Comparison of ENCODE assay signal across 8 mouse cellular contexts in the genomic region with DNA sequence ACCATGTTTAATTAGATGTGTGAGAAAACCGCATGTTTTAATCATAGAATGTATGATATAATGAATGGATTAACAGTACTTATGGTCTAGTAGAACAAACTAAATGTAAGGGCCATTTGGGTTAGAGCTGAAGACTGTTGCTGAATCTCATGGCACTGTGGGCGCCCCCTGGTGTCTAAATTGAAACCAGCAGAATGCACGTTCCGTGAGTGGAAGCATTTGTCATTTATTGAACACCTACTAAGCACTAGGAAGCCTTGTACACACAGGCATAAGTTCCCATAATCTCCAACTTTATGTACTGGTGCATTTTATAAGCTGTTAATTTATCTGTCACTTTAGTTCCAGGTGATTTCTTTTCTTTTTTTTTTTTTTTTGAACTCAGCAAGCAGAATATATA. TPM values are rescaled to one million over a fixed set of nuclear protein-coding genes. Genes with fewer than 3 reads are reported as not detected.
A peak's percentile ranks its signal among the peaks of the same experiment; 100 is the strongest.
DNase-seq lines count a peak whose midpoint lies in the region; ATAC-seq and TF ChIP-seq lines count a peak whose summit lies in the region.

No protein-coding gene starts in this region.

- TF ChIP-seq EP300 in liver, postnatal 0 days (IDR thresholded peaks at IDR 0.05; ENCODE audit: low read depth), result no peak

- no peak overlapping the region for H3K27ac ChIP-seq in forebrain, embryonic 14.5 days (ENCODE audit: low read depth, low read length)
- no peak overlapping the region for H3K27ac ChIP-seq in forebrain, embryonic 15.5 days (replicated peaks)
- no peak overlapping the region for H3K27ac ChIP-seq in liver, postnatal 0 days (ENCODE audit: low read depth)

- peak; percentile 95 for TF ChIP-seq CTCF in liver, postnatal 0 days (IDR thresholded peaks at IDR 0.05; ENCODE audit: low read depth)

- H3K4me1 ChIP-seq in forebrain, embryonic 14.5 days (ENCODE audit: control insufficient read depth, insufficient read depth, low read length), result no peaks in the 10 kb centered on the region
- H3K4me1 ChIP-seq in forebrain, embryonic 15.5 days, result no peaks in the 10 kb centered on the region
- H3K4me1 ChIP-seq in liver, postnatal 0 days (ENCODE audit: insufficient read depth), result peaks cover 14% of the 10 kb centered on the region

- no peak for ATAC-seq in forebrain, embryonic 14.5 days
- no peak for ATAC-seq in forebrain, embryonic 15.5 days (replicated peaks)
- ATAC-seq in liver, postnatal 0 days, result peak; percentile 42; the same call in 1 of the 2 replicates

- WGBS in forebrain, embryonic 14.5 days, result 51% methylated on average over 4 of the region's 4 CpGs
- WGBS in forebrain, embryonic 15.5 days, result 47% methylated on average over 4 of the region's 4 CpGs
- WGBS in liver, postnatal 0 days (ENCODE audit: insufficient replicate concordance), result 22% methylated on average over 4 of the region's 4 CpGs

- DNase-seq in forebrain, embryonic 14.5 days (ENCODE audit: low spot score), result peak; percentile 36
- peak; percentile 92 to 93 for DNase-seq in B cell, adult 2 months
- DNase-seq in adrenal gland, postnatal 14 days, result peak; percentile 78
- peak; percentile 57 for DNase-seq in embryo, embryonic 11 days
- DNase-seq in kidney, adult 9 months, result peak; percentile 64
- peak; percentile 84 for DNase-seq in liver, postnatal 0 days
- peak; percentile 76 for DNase-seq in spleen, adult 12 weeks (ENCODE audit: low spot score)

- no peak overlapping the region for H3K4me3 ChIP-seq in forebrain, embryonic 14.5 days (ENCODE audit: low read depth, low read length)
- H3K4me3 ChIP-seq in forebrain, embryonic 15.5 days, result no peak overlapping the region
- H3K4me3 ChIP-seq in liver, postnatal 0 days (ENCODE audit: low read depth, low read length), result no peak overlapping the region

- H3K27me3 ChIP-seq in forebrain, embryonic 14.5 days (replicated peaks; ENCODE audit: control insufficient read depth, insufficient read depth, low read length), result no peaks in the 10 kb centered on the region
- no peaks in the 10 kb centered on the region for H3K27me3 ChIP-seq in forebrain, embryonic 15.5 days
- no peaks in the 10 kb centered on the region for H3K27me3 ChIP-seq in liver, postnatal 0 days (ENCODE audit: insufficient read depth, low read length)

- no peak overlapping the region for H3K9ac ChIP-seq in forebrain, embryonic 14.5 days (ENCODE audit: low read length)
- H3K9ac ChIP-seq in forebrain, embryonic 15.5 days (replicated peaks), result no peak overlapping the region
- H3K9ac ChIP-seq in liver, postnatal 0 days (replicated peaks), result no peak overlapping the region

- no peaks in the 10 kb centered on the region for H3K9me3 ChIP-seq in forebrain, embryonic 14.5 days (replicated peaks; ENCODE audit: control insufficient read depth, low read length)
- H3K9me3 ChIP-seq in forebrain, embryonic 15.5 days, result no peaks in the 10 kb centered on the region
- H3K9me3 ChIP-seq in liver, postnatal 0 days (ENCODE audit: low read length), result no peaks in the 10 kb centered on the region

- H3K36me3 ChIP-seq in forebrain, embryonic 14.5 days (ENCODE audit: control insufficient read depth, insufficient read depth, low read length), result no peaks in the 10 kb centered on the region
- H3K36me3 ChIP-seq in forebrain, embryonic 15.5 days, result no peaks in the 10 kb centered on the region
- peaks cover 17% of the 10 kb centered on the region for H3K36me3 ChIP-seq in liver, postnatal 0 days (replicated peaks; ENCODE audit: insufficient read depth, low read length)

- H3K4me2 ChIP-seq in forebrain, embryonic 14.5 days (ENCODE audit: low read length), result no peak overlapping the region
- no peak overlapping the region for H3K4me2 ChIP-seq in forebrain, embryonic 15.5 days (replicated peaks)
- H3K4me2 ChIP-seq in liver, postnatal 0 days (ENCODE audit: low read depth, low read length), result peak overlapping the region; percentile 15; the same call in 1 of the 2 replicates

RNA-seq across cellular contexts. Expression of a gene that starts 10.4 kb away (rescaled TPM):
- 2.3 and 2.4 TPM in 2 replicates for polyA plus RNA-seq in forebrain, embryonic 14.5 days (2014; fragmentation: Nextera tagmentation; extraction: Ambion mirVana)
- 2.7 and 3.2 TPM in 2 replicates for polyA plus RNA-seq in forebrain, embryonic 15.5 days (2015; fragmentation: Nextera tagmentation; extraction: Ambion mirVana)
- total RNA-seq in adrenal gland, postnatal 14 days (2021), result 4.0 and 12.0 TPM in 2 replicates
- 8.3 and 10.2 TPM in 2 replicates for polyA plus RNA-seq in liver, postnatal 0 days (2015; fragmentation: Nextera tagmentation; extraction: Ambion mirVana)

Comparison
In these comparisons a context has a peak if more than half of its experiments do, and no peak if none do; other contexts are left out.
1. DNase-seq: peak in every context shown above with its lines; median percentile 92 in B cell, adult 2 months; 84 in liver, postnatal 0 days; 78 in adrenal gland, postnatal 14 days; 76 in spleen, adult 12 weeks; 64 in kidney, adult 9 months; 57 in embryo, embryonic 11 days; 36 in forebrain, embryonic 14.5 days.